Mouse (Mus musculus) kidney, adult 2 months (tissue): Measurements from ENCODE around the gene Slc22a6.

Source experiments
- CTCF ChIP-seq: fragments of 200-500 bp; conservative IDR thresholded peaks from 2 replicates; pipeline ENCODE4 v1.5.1; 2011; ENCODE audit warnings: low read depth, mild to moderate bottlenecking, control low read depth, low read length, moderate library complexity, mixed read lengths; ENCODE audit not compliant: insufficient read depth, insufficient read length
- POLR2A ChIP-seq: fragments of 200-500 bp; IDR thresholded peaks from one replicate; pipeline ENCODE4 v1.6.1; 2011; ENCODE audit warnings: low read depth, low read length, control low read depth

GRCm38 (mm10) chr19:8661821-8662307 is 44.0 kb downstream of the Slc22a6 start:
- TF ChIP-seq CTCF (no peak), POLR2A (no peak)
